Mouse (Mus musculus) testis, adult 2 months (tissue): Measurements from ENCODE around the gene Wap. TPM values are rescaled to one million over a fixed set of nuclear protein-coding genes. Genes with fewer than 3 reads are reported as not detected.

Experiments used
- H3K27ac ChIP-seq: fragments of 200-500 bp; 2 replicates; pipeline ENCODE4 v1.5.1; 2012; ENCODE audit warnings: low read depth, low read length; ENCODE audit not compliant: control insufficient read depth, insufficient read depth
- H3K27me3 ChIP-seq: fragments of 200-500 bp; 2 replicates; pipeline ENCODE4 v1.6.1; 2012; ENCODE audit warnings: mild to moderate bottlenecking, low read length, moderate library complexity; ENCODE audit not compliant: control insufficient read depth, insufficient read depth
- H3K36me3 ChIP-seq: fragments of 200-500 bp; 2 replicates; pipeline ENCODE4 v1.6.1; 2012; ENCODE audit warnings: mild to moderate bottlenecking, low read length; ENCODE audit not compliant: control insufficient read depth, insufficient read depth
- H3K4me1 ChIP-seq: fragments of 200-500 bp; 2 replicates; pipeline ENCODE4 v1.6.1; 2012; ENCODE audit warnings: low read length; ENCODE audit not compliant: control insufficient read depth, insufficient read depth
- H3K4me3 ChIP-seq: fragments of 200-500 bp; 2 replicates; pipeline ENCODE4 v1.5.1; 2012; ENCODE audit warnings: low read depth, mild to moderate bottlenecking, low read length, moderate library complexity, mixed read lengths; ENCODE audit not compliant: control insufficient read depth
- CTCF ChIP-seq: fragments of 200-500 bp; IDR thresholded peaks from 2 replicates; pipeline ENCODE4 v1.5.1; 2012; ENCODE audit warnings: low read depth, mild to moderate bottlenecking, inconsistent platforms, low read length, moderate library complexity; ENCODE audit not compliant: control insufficient read depth, insufficient read depth, insufficient replicate concordance
- POLR2A ChIP-seq: fragments of 200-500 bp; IDR thresholded peaks from 2 replicates; pipeline ENCODE4 v1.6.1; 2012; ENCODE audit warnings: low read depth, mild to moderate bottlenecking, inconsistent platforms, low read length, moderate library complexity; ENCODE audit not compliant: control insufficient read depth
- polyA plus RNA-seq: library from polyadenylated mRNA; depleted of rRNA; stranded (reverse); fragments of >200 nt; gene quantifications from 2 replicates; pipeline ENCODE4 v1.2.3, GENCODE M21; 2012; rRNA removed

The Wap gene
- polyA plus RNA-seq, 1 experiment: not detected

GRCm38 (mm10) chr11:6585748-6586147 is 52.7 kb downstream of the Wap start:
- no peak overlapping the region for H3K27ac ChIP-seq
- H3K4me3 ChIP-seq: no peak overlapping the region
- H3K36me3 ChIP-seq: no peaks in the 10 kb centered on the region
- H3K27me3 ChIP-seq: no peaks in the 10 kb centered on the region
- no peaks in the 10 kb centered on the region for H3K4me1 ChIP-seq
- TF ChIP-seq CTCF (no peak), POLR2A (no peak)

Other genes with a start within 250 kb of the Wap start
- gene Zmiz2, start 249.6 kb downstream of the Wap start, polyA plus RNA-seq: 159 and 160 TPM in 2 replicates
- gene Ppia, start 223.2 kb downstream of the Wap start, polyA plus RNA-seq: 609 and 709 TPM in 2 replicates
- gene H2afv, start 194.2 kb downstream of the Wap start, polyA plus RNA-seq: 26.2 and 30.5 TPM in 2 replicates
- 5.6 and 6.0 TPM in 2 replicates for gene Purb, start 162.7 kb downstream of the Wap start, polyA plus RNA-seq
- 0.31 and 0.46 TPM in 2 replicates for gene Myo1g, start 117.7 kb downstream of the Wap start, polyA plus RNA-seq
- 21.1 and 22.5 TPM in 2 replicates for gene Ccm2, start 91.8 kb downstream of the Wap start, polyA plus RNA-seq
- gene Nacad, start 32.6 kb downstream of the Wap start, polyA plus RNA-seq: 1.0 and 1.4 TPM in 2 replicates
- 57.1 and 66.9 TPM in 2 replicates for gene Tbrg4, start 12.6 kb downstream of the Wap start, polyA plus RNA-seq
- 11.2 and 15.2 TPM in 2 replicates for gene Ramp3, start 19.9 kb upstream of the Wap start, polyA plus RNA-seq
- not detected in 2 replicates for gene Gm11983, start 199.0 kb upstream of the Wap start, polyA plus RNA-seq